In genomic region chr2:20667876-20668275, GRCm38 (mm10) we compare ENCODE assay signal across 27 mouse cellular contexts.
DNase-seq lines count a peak whose midpoint lies in the region; ATAC-seq and TF ChIP-seq lines count a peak whose summit lies in the region.
"Had no signal": no experiment of that assay in that cellular context is flagged by ENCODE, and none has a peak within 500 bp of the region (broad histone marks: within the 10 kb centered on the region; RNA-seq: fewer than 3 reads in every experiment).

No protein-coding gene starts in this region.

- H3K36me3 ChIP-seq in E14TG2a.4 (ENCODE audit: insufficient read depth, low read length) (peaks cover 17% of the 10 kb centered on the region), ES-Bruce4 (ENCODE audit: control insufficient read depth, insufficient read depth, low read length, poor library complexity, severe bottlenecking) (peaks cover 8% of the 10 kb centered on the region; the same call in 1 of the 2 replicates)
- H3K36me3 ChIP-seq in kidney, embryonic 14.5 days (ENCODE audit: control insufficient read depth, insufficient read depth, low read length), result peaks cover under 1% of the 10 kb centered on the region; the same call in 1 of the 2 replicates
- H3K36me3 ChIP-seq: forebrain, embryonic 10.5 days; heart, embryonic 12.5 days; heart, embryonic 15.5 days had no signal

- peak; percentile 94 for DNase-seq in R1 (ENCODE audit: low read depth, low spot score)
- DNase-seq in adrenal gland, postnatal 36 days, result no peak
- DNase-seq: adrenal gland, adult 8-10 months; adrenal gland, postnatal 25 days; cerebellum, adult 18-20 months; cerebellum, adult 9-10 months; cerebellum, postnatal 14 days; forebrain, postnatal 0 days; gastrocnemius, adult 2 months; gastrocnemius, postnatal 14 days; heart, adult 18-20 months; heart, postnatal 10 days; heart, postnatal 4 days had no signal

- H3K9ac ChIP-seq in ES-Bruce4 (ENCODE audit: low read depth, poor library complexity, severe bottlenecking), result peak overlapping the region; percentile 82; the same call in 1 of the 2 replicates
- no peak overlapping the region for H3K9ac ChIP-seq in kidney, embryonic 14.5 days (ENCODE audit: low read depth, low read length)
- H3K9ac ChIP-seq: forebrain, postnatal 0 days; heart, embryonic 12.5 days; heart, embryonic 15.5 days; hindbrain, embryonic 14.5 days had no signal

- H3K4me1 ChIP-seq in E14TG2a.4 (replicated peaks; ENCODE audit: low read depth, low read length), result peaks cover 57% of the 10 kb centered on the region
- peaks cover 4% of the 10 kb centered on the region for H3K4me1 ChIP-seq in ES-Bruce4 (ENCODE audit: control insufficient read depth, insufficient read depth, low read length)
- H3K4me1 ChIP-seq in kidney, embryonic 14.5 days (ENCODE audit: control insufficient read depth, insufficient read depth, low read length), result 0 out of 2 replicates have a peak, but pooled peaks cover 2% of the 10 kb centered on the region

- H3K27ac ChIP-seq in ES-Bruce4 (ENCODE audit: insufficient read depth, low read length), result peak overlapping the region; percentile 100
- no peak overlapping the region for H3K27ac ChIP-seq in kidney, embryonic 14.5 days (ENCODE audit: low read depth, low read length)
- H3K27ac ChIP-seq: forebrain, embryonic 10.5 days; gastrocnemius, adult 2 months; heart, embryonic 15.5 days; hindbrain, embryonic 14.5 days; hindbrain, postnatal 0 days had no signal

- TF ChIP-seq CTCF in E14TG2a.4 (conservative IDR thresholded peaks at IDR 0.05; ENCODE audit: low read length) (no peak), ES-Bruce4 (IDR thresholded peaks at IDR 0.05; ENCODE audit: low read depth, low read length) (no peak)

- TF ChIP-seq POLR2A in ES-Bruce4 (IDR thresholded peaks at IDR 0.05; ENCODE audit: insufficient read depth, low read length), result no peak

- H3K9me3 ChIP-seq in E14TG2a.4 (ENCODE audit: low read length) (no peaks in the 10 kb centered on the region), ES-Bruce4 (replicated peaks; ENCODE audit: control insufficient read depth, insufficient read depth, low read length, poor library complexity, severe bottlenecking) (no peaks in the 10 kb centered on the region)
- no peaks in the 10 kb centered on the region for H3K9me3 ChIP-seq in kidney, embryonic 14.5 days (ENCODE audit: control insufficient read depth, low read length)
- H3K9me3 ChIP-seq: forebrain, embryonic 10.5 days; heart, embryonic 12.5 days; heart, embryonic 15.5 days had no signal

- WGBS in kidney, embryonic 14.5 days, result 88% methylated on average over 3 of the region's 3 CpGs

- no peak for ATAC-seq in kidney, embryonic 14.5 days (ENCODE audit: low FRiP score, low TSS enrichment)
- ATAC-seq in megakaryocyte-erythroid progenitor cell, adult 5-6 weeks (replicated peaks; ENCODE audit: low FRiP score, low TSS enrichment, poor library complexity, severe bottlenecking), result no peak
- ATAC-seq: activated CD4-positive, CD25-positive, alpha-beta regulatory T cell, adult 4 months; CD4-positive, CD25-positive, alpha-beta regulatory T cell, adult 4 months; forebrain, embryonic 14.5 days; forebrain, postnatal 0 days; hindbrain, postnatal 0 days; inflammation-experienced regulatory T-cells, adult 6 months; intestine, embryonic 16.5 days had no signal

- no peak overlapping the region for H3K4me2 ChIP-seq in kidney, embryonic 14.5 days (replicated peaks; ENCODE audit: low read depth, low read length)
- H3K4me2 ChIP-seq: heart, embryonic 12.5 days; heart, embryonic 15.5 days; hindbrain, embryonic 14.5 days had no signal

- H3K4me3 ChIP-seq in E14TG2a.4 (replicated peaks; ENCODE audit: low read length), result peak overlapping the region; percentile 13; the same call in 1 of the 2 replicates
- no peak overlapping the region for H3K4me3 ChIP-seq in ES-Bruce4 (ENCODE audit: low read depth, low read length)
- no peak overlapping the region for H3K4me3 ChIP-seq in kidney, embryonic 14.5 days (ENCODE audit: low read length)
- H3K4me3 ChIP-seq: forebrain, embryonic 10.5 days; gastrocnemius, adult 2 months; heart, embryonic 12.5 days; heart, embryonic 15.5 days had no signal

- H3K27me3 ChIP-seq in E14TG2a.4 (ENCODE audit: insufficient read depth, low read length) (no peaks in the 10 kb centered on the region), ES-Bruce4 (ENCODE audit: control insufficient read depth, insufficient read depth, low read length, poor library complexity, severe bottlenecking) (no peaks in the 10 kb centered on the region)
- H3K27me3 ChIP-seq in kidney, embryonic 14.5 days (ENCODE audit: control insufficient read depth, insufficient read depth, low read length), result no peaks in the 10 kb centered on the region
- H3K27me3 ChIP-seq: heart, embryonic 12.5 days; heart, embryonic 15.5 days had no signal

- 0 out of 2 replicates have a peak, but pooled peaks have one; percentile 30 for TF ChIP-seq EP300 in ES-Bruce4 (IDR thresholded peaks at IDR 0.05; ENCODE audit: insufficient read depth, low read depth, low read length)
